Mouse (Mus musculus) liver, embryonic 15.5 days (tissue): ENCODE data around the gene Drap1. TPM values are rescaled to one million over a fixed set of nuclear protein-coding genes. Genes with fewer than 3 reads are reported as not detected.
"Not testable (repeated sequence)": the region's sequence is repeated elsewhere in the genome, so short reads cannot be mapped to it uniquely, and the experiment has no call there.

Experiments
- ATAC-seq: fragments of 200-750 bp; cut with Nextera tagmentation; 2 replicates; pipeline ENCODE4 v1.8.0; 2017; ENCODE audit warnings: moderate number of reproducible peaks, mild to moderate bottlenecking, moderate library complexity; ENCODE audit not compliant: insufficient read depth
- H3K27ac ChIP-seq: fragments of 300-500 bp; sonication (generic); replicated peaks from 2 replicates; pipeline ENCODE4 v1.5.1; 2015; ENCODE audit warnings: mild to moderate bottlenecking, inconsistent platforms
- H3K27me3 ChIP-seq: fragments of 300-500 bp; sonication (generic); 2 replicates; pipeline ENCODE4 v1.6.1; 2015; ENCODE audit warnings: mild to moderate bottlenecking, inconsistent platforms
- H3K36me3 ChIP-seq: fragments of 300-500 bp; sonication (generic); replicated peaks from 2 replicates; pipeline ENCODE4 v1.6.1; 2015; ENCODE audit warnings: moderate library complexity, mild to moderate bottlenecking, inconsistent platforms
- H3K4me1 ChIP-seq: fragments of 300-500 bp; sonication (generic); replicated peaks from 2 replicates; pipeline ENCODE4 v1.6.1; 2015; ENCODE audit warnings: inconsistent platforms
- H3K4me2 ChIP-seq: fragments of 300-500 bp; sonication (generic); 2 replicates; pipeline ENCODE4 v1.6.1; 2015; ENCODE audit warnings: moderate library complexity, mild to moderate bottlenecking, inconsistent platforms
- H3K4me3 ChIP-seq: fragments of 300-500 bp; sonication (generic); replicated peaks from 2 replicates; pipeline ENCODE4 v1.5.1; 2015; ENCODE audit warnings: mild to moderate bottlenecking, inconsistent platforms
- H3K9ac ChIP-seq: fragments of 300-500 bp; sonication (generic); 2 replicates; pipeline ENCODE4 v1.6.1; 2015; ENCODE audit warnings: moderate library complexity, mild to moderate bottlenecking, inconsistent platforms
- H3K9me3 ChIP-seq: fragments of 300-500 bp; sonication (generic); replicated peaks from 2 replicates; pipeline ENCODE4 v1.6.1; 2016; ENCODE audit warnings: inconsistent platforms
- WGBS: fragments of 180-500 bp; shearing (Covaris S2); methylation state at CpG from one replicate; pipeline ENCODE4 v1.1.7; 2015; ENCODE audit warnings: mixed read lengths; ENCODE audit not compliant: insufficient replicate concordance; 5-methylcytosine and 5-hydroxymethylcytosine counted together
- polyA plus RNA-seq: library from polyadenylated mRNA; unstranded; fragments of >200 nt; fragmentation: Nextera tagmentation; extraction: Ambion mirVana; gene quantifications from 2 replicates; pipeline ENCODE4 v1.2.1, GENCODE M21; 2015

The Drap1 gene
- polyA plus RNA-seq, 1 experiment from 2014 or later: 64.6 TPM

DNA sequence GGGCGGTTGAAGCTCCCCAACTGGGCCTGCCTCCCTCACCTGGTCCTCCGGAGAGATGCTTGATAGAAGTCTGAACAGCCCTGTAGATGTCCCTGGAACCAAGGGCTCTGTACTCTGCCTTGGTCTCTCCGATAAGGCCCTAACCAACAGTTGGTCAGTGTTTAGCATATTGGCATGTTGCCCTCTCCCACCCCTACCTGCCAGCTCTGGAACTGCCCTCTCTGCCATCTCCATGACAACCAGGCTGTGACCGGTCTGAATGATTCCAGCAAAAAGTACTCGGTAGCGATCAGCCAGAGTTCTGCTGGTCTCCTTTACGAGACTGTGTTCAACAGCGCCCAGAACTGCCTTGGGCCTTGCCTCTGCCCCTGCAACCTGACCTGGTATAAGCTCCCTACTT is 22.5 kb downstream of the Drap1 start, which contains the start of gene Tsga10ip:
Tsga10ip (minus strand) TSS at position 234 of the 400 bp plus-strand sequence.
- Histone ChIP-seq H3K9ac (no peak within 1 kb of the TSS), H3K4me2 (no peak within 1 kb of the TSS), H3K36me3 (no peaks in the 10 kb centered on the region), H3K9me3 (no peaks in the 10 kb centered on the region), H3K27ac (no peak within 1 kb of the TSS), H3K4me1 (peaks cover 13% of the 10 kb centered on the region), H3K27me3 (no peaks in the 10 kb centered on the region), H3K4me3 (no peak within 1 kb of the TSS)
- WGBS: 77% methylated on average over 8 of the region's 8 CpGs
- ATAC-seq: no peak

GRCm38 (mm10) chr19:5401073-5401472 is 23.7 kb downstream of the Drap1 start:
- WGBS: 61% methylated on average over 4 of the region's 4 CpGs
- not testable (repeated sequence) for H3K27me3 ChIP-seq, H3K4me3 ChIP-seq, H3K9me3 ChIP-seq, H3K27ac ChIP-seq, H3K36me3 ChIP-seq, ATAC-seq, H3K4me2 ChIP-seq, H3K9ac ChIP-seq, H3K4me1 ChIP-seq

- no peak for ATAC-seq
- no peak overlapping the region for H3K27ac ChIP-seq
- no peak overlapping the region for H3K4me2 ChIP-seq
- no peaks in the 10 kb centered on the region for H3K36me3 ChIP-seq
- H3K4me1 ChIP-seq: peaks cover 14% of the 10 kb centered on the region
- H3K9me3 ChIP-seq: no peaks in the 10 kb centered on the region
- H3K27me3 ChIP-seq: no peaks in the 10 kb centered on the region
- WGBS: 56% methylated on average over 4 of the region's 4 CpGs
- no peak overlapping the region for H3K9ac ChIP-seq
- no peak overlapping the region for H3K4me3 ChIP-seq
These were observed 29.4 kb downstream of the Drap1 start for GRCm38 (mm10) chr19:5395371-5395770.

GRCm38 (mm10) chr19:5394168-5394567 is 30.6 kb downstream of the Drap1 start:
- H3K9me3 ChIP-seq: no peaks in the 10 kb centered on the region
- H3K9ac ChIP-seq: no peak overlapping the region
- no peak overlapping the region for H3K4me2 ChIP-seq
- H3K27me3 ChIP-seq: no peaks in the 10 kb centered on the region
- 67% methylated on average over 10 of the region's 10 CpGs for WGBS
- no peak for ATAC-seq
- H3K4me3 ChIP-seq: no peak overlapping the region
- no peak overlapping the region for H3K27ac ChIP-seq
- H3K4me1 ChIP-seq: peaks cover 26% of the 10 kb centered on the region
- no peaks in the 10 kb centered on the region for H3K36me3 ChIP-seq

- Histone ChIP-seq H3K27ac (no peak overlapping the region), H3K36me3 (no peaks in the 10 kb centered on the region), H3K27me3 (no peaks in the 10 kb centered on the region), H3K4me2 (no peak overlapping the region), H3K9ac (no peak overlapping the region), H3K9me3 (no peaks in the 10 kb centered on the region), H3K4me1 (peaks cover 30% of the 10 kb centered on the region), H3K4me3 (no peak overlapping the region)
- WGBS: 61% methylated on average over 4 of the region's 4 CpGs
- ATAC-seq: no peak
These were observed 31.9 kb downstream of the Drap1 start for GRCm38 (mm10) chr19:5392892-5393291.

GRCm38 (mm10) chr19:5390416-5390815 is 34.4 kb downstream of the Drap1 start:
- Histone ChIP-seq H3K4me1 (peaks cover 47% of the 10 kb centered on the region), H3K9ac (peak overlapping the region; percentile 75), H3K9me3 (no peaks in the 10 kb centered on the region), H3K27me3 (no peaks in the 10 kb centered on the region), H3K4me3 (peak overlapping the region; percentile 88), H3K4me2 (peak overlapping the region; percentile 87), H3K36me3 (peaks cover 7% of the 10 kb centered on the region; the same call in 1 of the 2 replicates), H3K27ac (peak overlapping the region; percentile 87)
- no peak for ATAC-seq
- 72% methylated on average over 8 of the region's 8 CpGs for WGBS

GRCm38 (mm10) chr19:5389647-5390046 is 35.1 kb downstream of the Drap1 start:
- Histone ChIP-seq H3K27ac (peak overlapping the region; percentile 87), H3K36me3 (peaks cover 15% of the 10 kb centered on the region), H3K4me2 (peak overlapping the region; percentile 87), H3K9ac (peak overlapping the region; percentile 75), H3K4me1 (peaks cover 47% of the 10 kb centered on the region), H3K9me3 (no peaks in the 10 kb centered on the region), H3K4me3 (peak overlapping the region; percentile 88), H3K27me3 (no peaks in the 10 kb centered on the region)
- 1% methylated on average over 12 of the region's 12 CpGs for WGBS
- ATAC-seq: peak; percentile 40

- ATAC-seq: peak; percentile 92
- WGBS: under 1% methylated on average over 43 of the region's 43 CpGs
- Histone ChIP-seq H3K4me1 (peaks cover 47% of the 10 kb centered on the region), H3K27me3 (no peaks in the 10 kb centered on the region), H3K4me2 (peak within 1 kb of the TSS; percentile 87), H3K4me3 (peak within 1 kb of the TSS; percentile 88), H3K36me3 (peaks cover 24% of the 10 kb centered on the region), H3K9ac (peak within 1 kb of the TSS; percentile 85), H3K27ac (peak within 1 kb of the TSS; percentile 87), H3K9me3 (no peaks in the 10 kb centered on the region)
These were observed 36.1 kb downstream of the Drap1 start, which contains the start of gene Sart1 for GRCm38 (mm10) chr19:5388588-5389242. Gene Sart1 (minus strand): TSS chr19:5388703.

DNA sequence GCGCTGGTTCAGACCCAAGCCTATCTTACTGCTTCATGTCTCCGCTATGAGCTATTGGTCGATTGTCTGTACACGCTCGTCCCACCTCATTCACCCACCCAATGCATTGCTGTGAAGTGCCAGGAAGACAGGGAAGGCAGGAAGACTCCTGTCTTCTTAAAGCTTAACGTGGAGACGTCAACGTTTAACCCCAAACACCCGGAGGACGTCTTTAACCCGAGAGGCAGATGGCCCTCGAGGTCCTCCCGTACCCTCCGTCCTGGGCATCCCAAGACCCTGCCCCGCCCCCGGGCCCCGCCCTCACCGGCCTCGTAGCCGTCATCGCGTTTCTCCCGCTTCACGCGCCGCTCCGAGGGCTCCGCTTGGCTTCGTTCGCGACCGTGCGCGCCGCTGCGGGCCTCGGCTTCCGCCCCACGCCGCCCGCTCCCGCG is 36.8 kb downstream of the Drap1 start:
- H3K9me3 ChIP-seq: no peaks in the 10 kb centered on the region
- WGBS: under 1% methylated on average over 43 of the region's 43 CpGs
- H3K36me3 ChIP-seq: peaks cover 31% of the 10 kb centered on the region
- peak overlapping the region; percentile 85 for H3K9ac ChIP-seq
- peak overlapping the region; percentile 87 for H3K27ac ChIP-seq
- peak overlapping the region; percentile 88 for H3K4me3 ChIP-seq
- H3K4me2 ChIP-seq: peak overlapping the region; percentile 87
- ATAC-seq: peak; percentile 50
- no peaks in the 10 kb centered on the region for H3K27me3 ChIP-seq
- H3K4me1 ChIP-seq: peaks cover 47% of the 10 kb centered on the region

- Histone ChIP-seq H3K4me1 (peaks cover 26% of the 10 kb centered on the region), H3K4me3 (no peak overlapping the region), H3K36me3 (peaks cover 64% of the 10 kb centered on the region), H3K9me3 (no peaks in the 10 kb centered on the region), H3K4me2 (no peak overlapping the region), H3K9ac (no peak overlapping the region), H3K27me3 (no peaks in the 10 kb centered on the region), H3K27ac (no peak overlapping the region)
- ATAC-seq: no peak
- WGBS: 75% methylated on average over 8 of the region's 8 CpGs
These were observed 40.1 kb downstream of the Drap1 start for GRCm38 (mm10) chr19:5384715-5385114.

DNA sequence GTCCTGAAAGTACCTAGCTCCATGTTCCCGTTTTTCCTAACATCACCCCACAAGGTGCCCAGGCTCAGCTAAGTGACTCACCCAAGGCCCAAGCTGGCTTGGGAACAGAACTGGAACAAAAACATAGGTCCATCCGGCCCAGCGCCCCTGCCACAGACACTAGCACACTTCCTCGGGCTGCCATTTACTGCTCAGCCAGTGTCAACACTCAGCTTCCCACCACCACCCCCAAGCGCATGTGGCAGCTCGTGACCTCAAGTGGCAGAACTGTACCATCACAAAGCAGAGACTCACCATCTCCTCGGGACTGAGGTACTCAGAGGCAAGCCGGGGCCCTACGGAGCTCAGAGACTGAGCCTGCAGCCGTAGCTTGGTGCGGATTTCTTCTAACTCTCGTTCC is 41.5 kb downstream of the Drap1 start:
- no peak overlapping the region for H3K9ac ChIP-seq
- H3K27ac ChIP-seq: no peak overlapping the region
- no peak for ATAC-seq
- H3K4me3 ChIP-seq: no peak overlapping the region
- H3K9me3 ChIP-seq: no peaks in the 10 kb centered on the region
- 84% methylated on average over 12 of the region's 12 CpGs for whole genome bisulfite sequencing
- H3K4me1 ChIP-seq: peaks cover 19% of the 10 kb centered on the region
- H3K27me3 ChIP-seq: no peaks in the 10 kb centered on the region
- no peak overlapping the region for H3K4me2 ChIP-seq
- H3K36me3 ChIP-seq: peaks cover 78% of the 10 kb centered on the region

DNA sequence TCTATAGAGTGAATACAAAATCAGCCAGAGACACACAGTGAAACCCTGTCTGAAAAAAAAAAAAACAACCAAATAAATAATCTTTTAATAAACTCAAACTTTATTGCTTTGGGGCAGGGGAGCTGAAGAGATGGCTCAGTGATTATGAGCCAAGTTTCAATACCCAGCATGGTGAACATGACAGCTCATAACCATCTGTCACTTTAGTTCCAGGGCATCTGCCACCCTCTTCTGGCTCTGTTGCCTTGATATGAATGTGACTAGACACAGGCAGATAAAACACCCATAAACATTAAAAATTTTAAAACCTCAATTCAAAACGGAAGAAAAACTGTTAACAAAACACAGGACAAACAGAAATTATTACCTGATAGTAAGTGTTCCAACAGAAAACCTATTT is 47.3 kb downstream of the Drap1 start:
- Histone ChIP-seq H3K4me2 (no peak overlapping the region), H3K4me1 (no peaks in the 10 kb centered on the region), H3K9ac (no peak overlapping the region), H3K9me3 (no peaks in the 10 kb centered on the region), H3K4me3 (no peak overlapping the region), H3K27ac (no peak overlapping the region), H3K36me3 (peaks cover 71% of the 10 kb centered on the region), H3K27me3 (no peaks in the 10 kb centered on the region)
- whole genome bisulfite sequencing: 61% methylated on average over 1 of the region's 1 CpGs
- ATAC-seq: no peak
